Mouse (Mus musculus): ENCODE measurements around the gene Map3k21. TPM values are rescaled to one million over a fixed set of nuclear protein-coding genes. Genes with fewer than 3 reads are reported as not detected.

The Map3k21 gene
- total and polyA plus RNA-seq, 2 experiments from 2014 or later = 0.85 to 2.3 TPM

DNA sequence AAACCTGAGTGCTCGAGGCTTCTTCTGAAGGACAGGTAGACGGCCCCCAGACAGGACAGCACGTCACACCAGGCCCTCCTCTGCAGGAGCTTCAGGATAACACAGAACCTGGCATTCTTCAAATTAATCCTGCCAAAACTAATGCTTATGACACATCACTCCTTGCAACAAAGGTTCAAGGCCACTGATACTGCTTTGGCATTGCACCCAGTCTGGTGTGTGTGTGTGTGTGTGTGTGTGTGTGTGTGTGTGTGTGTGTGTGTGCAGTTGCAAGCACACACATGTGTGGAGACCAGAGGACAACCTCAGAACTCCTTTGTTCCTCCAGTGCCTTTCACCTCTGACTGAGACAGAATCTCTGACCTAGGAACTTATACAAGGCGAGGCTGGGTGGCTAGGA, 3.0 kb downstream of the Map3k21 start:
- ATAC-seq = no peak
- Histone ChIP-seq H3K27me3 (ENCODE audit: insufficient read depth, low read length) (peaks cover 27% of the 10 kb centered on the region), H3K4me3 (ENCODE audit: low read depth, low read length) (no peak overlapping the region)

GRCm38 (mm10) chr8:125914386-125914785, 4.1 kb downstream of the Map3k21 start:
- DNase-seq (no peak), ATAC-seq (no peak)
- peaks cover 5% of the 10 kb centered on the region for H3K4me1 ChIP-seq (ENCODE audit: insufficient read depth)
- no peak overlapping the region for H3K9ac ChIP-seq
- no peak for TF ChIP-seq CTCF (IDR thresholded peaks at IDR 0.05; ENCODE audit: low read depth)
- H3K36me3 ChIP-seq (ENCODE audit: insufficient read depth) = no peaks in the 10 kb centered on the region
- H3K4me2 ChIP-seq (ENCODE audit: low read depth) = no peak overlapping the region
- peaks cover 24% of the 10 kb centered on the region for H3K27me3 ChIP-seq (ENCODE audit: insufficient read depth, low read length)
- H3K9me3 ChIP-seq (ENCODE audit: low read length) = no peaks in the 10 kb centered on the region
- no peak overlapping the region for H3K4me3 ChIP-seq (ENCODE audit: low read depth, low read length)
- WGBS = 79% methylated on average over 9 of the region's 9 CpGs
- H3K27ac ChIP-seq (ENCODE audit: low read depth, low read length) = no peak overlapping the region

More for the DNA sequence above, 3.0 kb downstream of the Map3k21 start:
- no peak overlapping the region for H3K4me2 ChIP-seq (ENCODE audit: low read depth)
- H3K9me3 ChIP-seq (ENCODE audit: low read length) = no peaks in the 10 kb centered on the region
- H3K36me3 ChIP-seq (ENCODE audit: insufficient read depth) = no peaks in the 10 kb centered on the region
- H3K4me1 ChIP-seq (ENCODE audit: insufficient read depth) = peaks cover 5% of the 10 kb centered on the region
- DNase-seq = no peak
- no peak for TF ChIP-seq CTCF (IDR thresholded peaks at IDR 0.05; ENCODE audit: low read depth)
- no peak overlapping the region for H3K9ac ChIP-seq
- 90% methylated on average over 4 of the region's 4 CpGs for WGBS
- H3K27ac ChIP-seq (ENCODE audit: low read depth, low read length) = no peak overlapping the region

DNA sequence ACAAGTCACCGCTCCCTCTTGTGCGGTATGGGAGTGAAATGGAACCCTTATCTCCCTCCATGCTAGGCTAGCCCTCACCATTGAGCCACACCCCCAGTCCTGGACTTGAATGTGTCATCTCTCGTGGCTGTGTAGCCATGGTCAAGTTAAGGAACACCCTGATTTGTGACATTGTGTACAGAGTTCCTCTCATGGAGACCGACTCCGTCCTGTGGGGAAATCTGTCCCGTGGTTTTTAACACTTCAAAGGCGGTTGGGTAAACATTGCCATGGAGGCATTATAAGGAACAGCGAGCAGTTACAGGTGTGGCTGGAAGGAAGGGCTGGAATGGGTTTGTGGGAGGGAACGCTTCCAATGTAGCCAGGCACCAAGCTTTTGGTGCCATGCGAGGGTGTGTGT, 6.8 kb downstream of the Map3k21 start:
- 79% methylated on average over 10 of the region's 10 CpGs for WGBS
- no peaks in the 10 kb centered on the region for H3K36me3 ChIP-seq (ENCODE audit: insufficient read depth)
- peaks cover 9% of the 10 kb centered on the region; the same call in 1 of the 2 replicates for H3K27me3 ChIP-seq (ENCODE audit: insufficient read depth, low read length)
- TF ChIP-seq CTCF (IDR thresholded peaks at IDR 0.05; ENCODE audit: low read depth) = no peak
- no peak for ATAC-seq
- no peaks in the 10 kb centered on the region for H3K4me1 ChIP-seq (ENCODE audit: insufficient read depth)
- H3K27ac ChIP-seq (ENCODE audit: low read depth, low read length) = no peak overlapping the region
- no peak for DNase-seq
- no peak overlapping the region for H3K4me2 ChIP-seq (ENCODE audit: low read depth)
- H3K9ac ChIP-seq = no peak overlapping the region
- H3K9me3 ChIP-seq (ENCODE audit: low read length) = no peaks in the 10 kb centered on the region
- no peak overlapping the region for H3K4me3 ChIP-seq (ENCODE audit: low read depth, low read length)

DNA sequence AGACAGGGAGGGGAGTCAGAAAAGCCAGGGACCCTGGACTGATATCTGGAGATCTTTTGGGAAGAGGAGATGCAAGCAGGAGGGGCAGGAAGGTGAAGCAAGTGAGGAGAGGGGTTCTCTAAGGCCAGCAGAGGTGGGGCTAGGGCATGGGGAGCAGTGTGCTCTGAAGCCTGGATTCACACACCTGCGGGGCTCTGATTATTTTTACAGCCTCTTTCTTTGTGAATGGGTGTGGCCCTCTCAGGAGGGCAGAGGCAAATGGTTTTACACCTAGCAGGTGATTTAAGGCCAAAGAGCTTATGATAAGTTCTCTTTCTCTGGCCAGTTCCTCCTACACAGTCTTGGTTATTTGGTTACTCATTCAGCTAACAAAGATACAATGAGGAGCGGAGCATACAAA, 8.5 kb downstream of the Map3k21 start:
- no peaks in the 10 kb centered on the region for H3K4me1 ChIP-seq (ENCODE audit: insufficient read depth)
- no peak for TF ChIP-seq CTCF (IDR thresholded peaks at IDR 0.05; ENCODE audit: low read depth)
- no peak overlapping the region for H3K4me3 ChIP-seq (ENCODE audit: low read depth, low read length)
- no peak overlapping the region for H3K9ac ChIP-seq
- no peak for DNase-seq
- no peak overlapping the region for H3K4me2 ChIP-seq (ENCODE audit: low read depth)
- no peak for ATAC-seq
- 92% methylated on average over 2 of the region's 2 CpGs for WGBS
- H3K27me3 ChIP-seq (ENCODE audit: insufficient read depth, low read length) = no peaks in the 10 kb centered on the region
- no peak overlapping the region for H3K27ac ChIP-seq (ENCODE audit: low read depth, low read length)
- H3K36me3 ChIP-seq (ENCODE audit: insufficient read depth) = no peaks in the 10 kb centered on the region
- H3K9me3 ChIP-seq (ENCODE audit: low read length) = no peaks in the 10 kb centered on the region

DNA sequence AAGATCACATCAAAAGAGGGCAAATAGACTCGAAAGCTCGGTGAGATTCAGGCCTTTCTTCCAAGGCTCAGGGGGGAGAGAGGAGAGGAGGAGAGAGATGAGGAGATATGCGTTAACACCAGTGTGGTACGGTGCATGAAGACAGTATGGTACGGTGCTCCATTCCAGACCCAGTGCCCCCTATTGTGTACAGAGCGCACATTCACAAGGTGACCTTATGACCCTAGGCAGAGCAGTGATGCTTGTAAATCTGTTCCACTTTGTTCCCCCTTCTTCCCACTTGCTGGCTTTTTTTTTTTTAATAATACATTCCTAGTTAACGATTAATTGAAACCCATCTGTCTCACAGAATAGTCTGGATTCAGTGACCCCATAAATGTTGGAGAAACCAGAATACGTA, 9.3 kb downstream of the Map3k21 start:
- H3K9ac ChIP-seq = no peak overlapping the region
- TF ChIP-seq CTCF (IDR thresholded peaks at IDR 0.05; ENCODE audit: low read depth) = no peak
- H3K27ac ChIP-seq (ENCODE audit: low read depth, low read length) = no peak overlapping the region
- no peak overlapping the region for H3K4me2 ChIP-seq (ENCODE audit: low read depth)
- 43% methylated on average over 8 of the region's 8 CpGs for WGBS
- no peaks in the 10 kb centered on the region for H3K9me3 ChIP-seq (ENCODE audit: low read length)
- H3K4me3 ChIP-seq (ENCODE audit: low read depth, low read length) = no peak overlapping the region
- H3K36me3 ChIP-seq (ENCODE audit: insufficient read depth) = no peaks in the 10 kb centered on the region
- ATAC-seq (no peak), DNase-seq (no peak)
- no peaks in the 10 kb centered on the region for H3K4me1 ChIP-seq (ENCODE audit: insufficient read depth)
- H3K27me3 ChIP-seq (ENCODE audit: insufficient read depth, low read length) = no peaks in the 10 kb centered on the region

- Histone ChIP-seq H3K4me3 (ENCODE audit: low read depth, low read length) (no peak overlapping the region), H3K27ac (ENCODE audit: low read depth, low read length) (no peak overlapping the region), H3K4me1 (ENCODE audit: insufficient read depth) (no peaks in the 10 kb centered on the region), H3K27me3 (ENCODE audit: insufficient read depth, low read length) (no peaks in the 10 kb centered on the region), H3K36me3 (ENCODE audit: insufficient read depth) (no peaks in the 10 kb centered on the region), H3K9me3 (ENCODE audit: low read length) (no peaks in the 10 kb centered on the region), H3K4me2 (ENCODE audit: low read depth) (no peak overlapping the region), H3K9ac (no peak overlapping the region)
- peak; percentile 73 for ATAC-seq
- DNase-seq = peak; percentile 25
- WGBS = 47% methylated on average over 10 of the region's 10 CpGs
- no peak for TF ChIP-seq CTCF (IDR thresholded peaks at IDR 0.05; ENCODE audit: low read depth)
Measured at GRCm38 (mm10) chr8:125920281-125920680, 10.0 kb downstream of the Map3k21 start.

DNA sequence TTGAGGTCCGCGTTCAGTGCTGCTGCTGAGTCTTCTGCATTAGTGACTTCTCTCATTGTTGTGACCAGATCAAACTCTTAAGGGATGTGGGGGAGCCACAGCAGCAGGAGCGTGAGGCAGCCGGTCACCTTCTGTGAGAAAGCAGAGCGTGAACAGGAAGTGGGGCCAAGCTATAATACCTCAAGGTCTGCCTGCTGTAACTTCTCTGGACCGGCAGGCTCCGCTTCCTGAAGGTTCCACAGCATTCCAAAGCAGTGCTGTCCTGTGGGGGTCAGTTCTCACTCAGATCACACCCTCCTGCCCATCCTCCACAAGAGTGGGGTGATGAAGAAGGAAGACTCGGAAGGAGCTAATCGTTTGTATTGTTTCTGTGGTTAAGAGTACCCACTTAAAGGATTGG, 10.5 kb downstream of the Map3k21 start:
- H3K27me3 ChIP-seq (ENCODE audit: insufficient read depth, low read length) = no peaks in the 10 kb centered on the region
- H3K9me3 ChIP-seq (ENCODE audit: low read length) = no peaks in the 10 kb centered on the region
- WGBS = 63% methylated on average over 9 of the region's 9 CpGs
- H3K36me3 ChIP-seq (ENCODE audit: insufficient read depth) = no peaks in the 10 kb centered on the region
- no peak overlapping the region for H3K27ac ChIP-seq (ENCODE audit: low read depth, low read length)
- no peak for ATAC-seq
- no peak for DNase-seq
- H3K9ac ChIP-seq = no peak overlapping the region
- H3K4me3 ChIP-seq (ENCODE audit: low read depth, low read length) = no peak overlapping the region
- no peaks in the 10 kb centered on the region for H3K4me1 ChIP-seq (ENCODE audit: insufficient read depth)
- TF ChIP-seq CTCF (IDR thresholded peaks at IDR 0.05; ENCODE audit: low read depth) = no peak
- H3K4me2 ChIP-seq (ENCODE audit: low read depth) = no peak overlapping the region

- no peaks in the 10 kb centered on the region for H3K27me3 ChIP-seq (ENCODE audit: insufficient read depth, low read length)
- ATAC-seq (no peak), DNase-seq (no peak)
- H3K4me2 ChIP-seq (ENCODE audit: low read depth) = no peak overlapping the region
- no peak overlapping the region for H3K9ac ChIP-seq
- no peaks in the 10 kb centered on the region for H3K36me3 ChIP-seq (ENCODE audit: insufficient read depth)
- WGBS = 84% methylated on average over 3 of the region's 3 CpGs
- no peak overlapping the region for H3K27ac ChIP-seq (ENCODE audit: low read depth, low read length)
- TF ChIP-seq CTCF (IDR thresholded peaks at IDR 0.05; ENCODE audit: low read depth) = no peak
- H3K4me3 ChIP-seq (ENCODE audit: low read depth, low read length) = no peak overlapping the region
- no peaks in the 10 kb centered on the region for H3K4me1 ChIP-seq (ENCODE audit: insufficient read depth)
- H3K9me3 ChIP-seq (ENCODE audit: low read length) = no peaks in the 10 kb centered on the region
Measured at GRCm38 (mm10) chr8:125922333-125922732, 12.1 kb downstream of the Map3k21 start.
